Mouse (Mus musculus): ENCODE measurements at regions not wholly inside any gene's neighbourhood (a gene's known extent, or its start where the extent isn't known, plus 50 kb on each side); places are given as distances from the start of the nearest gene placed in this dataset.
A peak's percentile ranks its signal among the peaks of the same experiment; 100 is the strongest.

GRCm38 (mm10) chr10:99440169-99440568 is 177.1 kb downstream of the Dusp6 start:
- no peak overlapping the region for H3K27ac ChIP-seq (ENCODE audit: low read length)
- H3K4me1 ChIP-seq (ENCODE audit: control insufficient read depth, low read depth, low read length): no peaks in the 10 kb centered on the region
- no peaks in the 10 kb centered on the region for H3K27me3 ChIP-seq (ENCODE audit: control insufficient read depth, insufficient read depth, low read depth, low read length)
- no peaks in the 10 kb centered on the region for H3K9me3 ChIP-seq (replicated peaks; ENCODE audit: control insufficient read depth, low read length)
- no peaks in the 10 kb centered on the region for H3K36me3 ChIP-seq (ENCODE audit: control insufficient read depth, insufficient read depth)
- no peak overlapping the region for H3K9ac ChIP-seq (ENCODE audit: low read depth, low read length)
- WGBS (ENCODE audit: insufficient replicate concordance): 60% methylated on average over 5 of the region's 5 CpGs
- no peak for ATAC-seq (ENCODE audit: low read depth)
- H3K4me2 ChIP-seq (ENCODE audit: low read depth, low read length): no peak overlapping the region
- no peak overlapping the region for H3K4me3 ChIP-seq (ENCODE audit: low read depth, low read length)

GRCm38 (mm10) chr10:99441014-99441413 is 178.0 kb downstream of the Dusp6 start:
- Histone ChIP-seq H3K36me3 (ENCODE audit: control insufficient read depth, insufficient read depth) (no peaks in the 10 kb centered on the region), H3K9ac (ENCODE audit: low read depth, low read length) (no peak overlapping the region), H3K27ac (ENCODE audit: low read length) (no peak overlapping the region), H3K4me3 (ENCODE audit: low read depth, low read length) (no peak overlapping the region), H3K9me3 (replicated peaks; ENCODE audit: control insufficient read depth, low read length) (no peaks in the 10 kb centered on the region), H3K4me1 (ENCODE audit: control insufficient read depth, low read depth, low read length) (no peaks in the 10 kb centered on the region), H3K27me3 (ENCODE audit: control insufficient read depth, insufficient read depth, low read depth, low read length) (no peaks in the 10 kb centered on the region), H3K4me2 (ENCODE audit: low read depth, low read length) (no peak overlapping the region)
- peak; percentile 69 for ATAC-seq (ENCODE audit: low read depth)
- WGBS (ENCODE audit: insufficient replicate concordance): 21% methylated on average over 6 of the region's 6 CpGs

- Histone ChIP-seq H3K9me3 (replicated peaks; ENCODE audit: control insufficient read depth, low read length) (no peaks in the 10 kb centered on the region), H3K27me3 (ENCODE audit: control insufficient read depth, insufficient read depth, low read depth, low read length) (no peaks in the 10 kb centered on the region), H3K9ac (ENCODE audit: low read depth, low read length) (no peak overlapping the region), H3K4me1 (ENCODE audit: control insufficient read depth, low read depth, low read length) (no peaks in the 10 kb centered on the region), H3K27ac (ENCODE audit: low read length) (no peak overlapping the region), H3K4me3 (ENCODE audit: low read depth, low read length) (no peak overlapping the region), H3K36me3 (ENCODE audit: control insufficient read depth, insufficient read depth) (no peaks in the 10 kb centered on the region), H3K4me2 (ENCODE audit: low read depth, low read length) (no peak overlapping the region)
- WGBS (ENCODE audit: insufficient replicate concordance): 45% methylated on average over 10 of the region's 10 CpGs
- ATAC-seq (ENCODE audit: low read depth): no peak
Measured at GRCm38 (mm10) chr10:99441931-99442330, 178.9 kb downstream of the Dusp6 start.

GRCm38 (mm10) chr10:99443453-99444170 is 180.6 kb downstream of the Dusp6 start:
- Histone ChIP-seq H3K9ac (ENCODE audit: low read depth, low read length) (no peak overlapping the region), H3K4me3 (ENCODE audit: low read depth, low read length) (no peak overlapping the region), H3K4me1 (ENCODE audit: control insufficient read depth, low read depth, low read length) (no peaks in the 10 kb centered on the region), H3K27me3 (ENCODE audit: control insufficient read depth, insufficient read depth, low read depth, low read length) (no peaks in the 10 kb centered on the region), H3K27ac (ENCODE audit: low read length) (no peak overlapping the region), H3K36me3 (ENCODE audit: control insufficient read depth, insufficient read depth) (no peaks in the 10 kb centered on the region), H3K4me2 (ENCODE audit: low read depth, low read length) (no peak overlapping the region), H3K9me3 (replicated peaks; ENCODE audit: control insufficient read depth, low read length) (no peaks in the 10 kb centered on the region)
- 72% methylated on average over 18 of the region's 18 CpGs for WGBS (ENCODE audit: insufficient replicate concordance)
- no peak for ATAC-seq (ENCODE audit: low read depth)

GRCm38 (mm10) chr10:99450714-99451625 is 187.9 kb downstream of the Dusp6 start:
- Histone ChIP-seq H3K4me3 (ENCODE audit: low read depth, low read length) (no peak overlapping the region), H3K4me1 (ENCODE audit: control insufficient read depth, low read depth, low read length) (no peaks in the 10 kb centered on the region), H3K27me3 (ENCODE audit: control insufficient read depth, insufficient read depth, low read depth, low read length) (no peaks in the 10 kb centered on the region), H3K4me2 (ENCODE audit: low read depth, low read length) (no peak overlapping the region), H3K9me3 (replicated peaks; ENCODE audit: control insufficient read depth, low read length) (no peaks in the 10 kb centered on the region), H3K9ac (ENCODE audit: low read depth, low read length) (no peak overlapping the region), H3K36me3 (ENCODE audit: control insufficient read depth, insufficient read depth) (no peaks in the 10 kb centered on the region), H3K27ac (ENCODE audit: low read length) (no peak overlapping the region)
- no peak for ATAC-seq (ENCODE audit: low read depth)
- 42% methylated on average over 9 of the region's 9 CpGs for WGBS (ENCODE audit: insufficient replicate concordance)

- H3K36me3 ChIP-seq (ENCODE audit: control insufficient read depth, insufficient read depth): no peaks in the 10 kb centered on the region
- no peak overlapping the region for H3K27ac ChIP-seq (ENCODE audit: low read length)
- H3K9me3 ChIP-seq (replicated peaks; ENCODE audit: control insufficient read depth, low read length): no peaks in the 10 kb centered on the region
- H3K4me2 ChIP-seq (ENCODE audit: low read depth, low read length): no peak overlapping the region
- H3K4me1 ChIP-seq (ENCODE audit: control insufficient read depth, low read depth, low read length): no peaks in the 10 kb centered on the region
- H3K27me3 ChIP-seq (ENCODE audit: control insufficient read depth, insufficient read depth, low read depth, low read length): no peaks in the 10 kb centered on the region
- no peak overlapping the region for H3K4me3 ChIP-seq (ENCODE audit: low read depth, low read length)
- WGBS (ENCODE audit: insufficient replicate concordance): 48% methylated on average over 10 of the region's 10 CpGs
- no peak overlapping the region for H3K9ac ChIP-seq (ENCODE audit: low read depth, low read length)
- no peak for ATAC-seq (ENCODE audit: low read depth)
Measured at GRCm38 (mm10) chr10:99451639-99452417, 188.8 kb downstream of the Dusp6 start.

- H3K27me3 ChIP-seq (ENCODE audit: control insufficient read depth, insufficient read depth, low read depth, low read length): no peaks in the 10 kb centered on the region
- WGBS (ENCODE audit: insufficient replicate concordance): 62% methylated on average over 5 of the region's 5 CpGs
- no peak overlapping the region for H3K4me2 ChIP-seq (ENCODE audit: low read depth, low read length)
- H3K4me3 ChIP-seq (ENCODE audit: low read depth, low read length): no peak overlapping the region
- H3K9ac ChIP-seq (ENCODE audit: low read depth, low read length): no peak overlapping the region
- H3K9me3 ChIP-seq (replicated peaks; ENCODE audit: control insufficient read depth, low read length): no peaks in the 10 kb centered on the region
- no peak for ATAC-seq (ENCODE audit: low read depth)
- no peaks in the 10 kb centered on the region for H3K36me3 ChIP-seq (ENCODE audit: control insufficient read depth, insufficient read depth)
- H3K4me1 ChIP-seq (ENCODE audit: control insufficient read depth, low read depth, low read length): peaks cover 7% of the 10 kb centered on the region
- H3K27ac ChIP-seq (ENCODE audit: low read length): no peak overlapping the region
Measured at GRCm38 (mm10) chr10:99456180-99456579, 193.1 kb downstream of the Dusp6 start.

- no peak overlapping the region for H3K4me2 ChIP-seq (ENCODE audit: low read depth, low read length)
- no peak overlapping the region for H3K9ac ChIP-seq (ENCODE audit: low read depth, low read length)
- H3K4me3 ChIP-seq (ENCODE audit: low read depth, low read length): no peak overlapping the region
- no peaks in the 10 kb centered on the region for H3K36me3 ChIP-seq (ENCODE audit: control insufficient read depth, insufficient read depth)
- no peak overlapping the region for H3K27ac ChIP-seq (ENCODE audit: low read length)
- ATAC-seq (ENCODE audit: low read depth): no peak
- H3K9me3 ChIP-seq (replicated peaks; ENCODE audit: control insufficient read depth, low read length): no peaks in the 10 kb centered on the region
- H3K27me3 ChIP-seq (ENCODE audit: control insufficient read depth, insufficient read depth, low read depth, low read length): no peaks in the 10 kb centered on the region
- WGBS (ENCODE audit: insufficient replicate concordance): 25% methylated on average over 3 of the region's 3 CpGs
- peaks cover 7% of the 10 kb centered on the region for H3K4me1 ChIP-seq (ENCODE audit: control insufficient read depth, low read depth, low read length)
Measured at GRCm38 (mm10) chr10:99458047-99458446, 195.0 kb downstream of the Dusp6 start.

Data from liver, embryonic 16.5 days (tissue).